Mouse (Mus musculus) liver, postnatal 0 days (tissue): ENCODE measurements around the gene Sh3glb2. TPM values are rescaled to one million over a fixed set of nuclear protein-coding genes. Genes with fewer than 3 reads are reported as not detected.
A peak's percentile ranks its signal among the peaks of the same experiment; 100 is the strongest.

Experiments
- ATAC-seq: fragments of 200-750 bp; cut with Nextera tagmentation; 2 replicates; pipeline ENCODE4 v1.8.0; 2017; ENCODE audit warnings: mild to moderate bottlenecking, moderate library complexity
- DNase-seq: peaks from one replicate; pipeline ENCODE4 v3.0.0-alpha.2; 2016
- H3K27ac ChIP-seq: fragments of 300-500 bp; sonication (generic); 2 replicates; pipeline ENCODE4 v1.5.1; 2014; ENCODE audit warnings: antibody characterized with exemption, moderate library complexity, mild to moderate bottlenecking, low read depth
- H3K27me3 ChIP-seq: fragments of 300-500 bp; sonication (generic); 2 replicates; pipeline ENCODE4 v1.6.1; 2014; ENCODE audit warnings: low read length, control low read depth, mixed read lengths; ENCODE audit not compliant: insufficient read depth
- H3K36me3 ChIP-seq: fragments of 300-500 bp; sonication (generic); replicated peaks from 2 replicates; pipeline ENCODE4 v1.6.1; 2014; ENCODE audit warnings: mild to moderate bottlenecking, control low read depth, low read length, moderate library complexity, mixed read lengths; ENCODE audit not compliant: insufficient read depth
- H3K4me1 ChIP-seq: fragments of 300-500 bp; sonication (generic); 2 replicates; pipeline ENCODE4 v1.6.1; 2014; ENCODE audit warnings: antibody characterized with exemption, mild to moderate bottlenecking, control low read depth; ENCODE audit not compliant: insufficient read depth
- H3K4me2 ChIP-seq: fragments of 300-500 bp; sonication (generic); 2 replicates; pipeline ENCODE4 v1.6.1; 2014; ENCODE audit warnings: low read depth, mild to moderate bottlenecking, low read length, moderate library complexity, mixed read lengths
- H3K4me3 ChIP-seq: fragments of 300-500 bp; sonication (generic); 2 replicates; pipeline ENCODE4 v1.5.1; 2014; ENCODE audit warnings: low read depth, low read length
- H3K9ac ChIP-seq: fragments of 300-500 bp; sonication (generic); replicated peaks from 2 replicates; pipeline ENCODE4 v1.6.1; 2014; ENCODE audit warnings: mild to moderate bottlenecking, moderate library complexity
- H3K9me3 ChIP-seq: fragments of 300-500 bp; sonication (generic); 2 replicates; pipeline ENCODE4 v1.6.1; 2016; ENCODE audit warnings: mild to moderate bottlenecking, control low read depth, low read length, mixed read lengths
- CTCF ChIP-seq: sonication (generic); IDR thresholded peaks from 2 replicates; pipeline ENCODE4 v1.5.1; 2016; ENCODE audit warnings: antibody characterized with exemption, low read depth
- EP300 ChIP-seq: IDR thresholded peaks from 2 replicates; pipeline ENCODE4 v1.6.1; 2016; ENCODE audit warnings: antibody characterized with exemption, low read depth, mild to moderate bottlenecking
- WGBS: fragments of 180-500 bp; shearing (Covaris S2); extraction: QIAGEN DNeasy Blood & Tissue Kit; methylation state at CpG from one replicate; pipeline ENCODE4 v1.1.7; 2014; ENCODE audit not compliant: insufficient replicate concordance; 5-methylcytosine and 5-hydroxymethylcytosine counted together
- polyA plus RNA-seq: library from polyadenylated mRNA; unstranded; fragments of >200 nt; fragmentation: Nextera tagmentation; extraction: Ambion mirVana; gene quantifications from 2 replicates; pipeline ENCODE4 v1.2.1, GENCODE M21; 2015

Gene Sh3glb2
- polyA plus RNA-seq, 1 experiment from 2014 or later, result 14.4 TPM

DNA sequence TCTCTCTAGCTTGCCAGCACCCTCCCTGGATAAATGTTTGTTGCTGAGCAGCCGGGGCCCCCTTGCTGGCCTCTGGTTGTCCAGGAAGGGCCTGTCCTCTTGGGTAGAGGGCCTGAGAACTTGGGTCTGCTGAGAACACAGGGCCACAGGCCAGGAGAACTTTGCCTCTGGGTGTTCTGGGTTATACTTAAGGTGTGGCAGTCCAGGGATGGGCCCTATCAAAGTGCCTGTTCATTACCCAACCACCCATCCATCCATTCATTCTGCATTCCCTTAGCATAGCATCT, 34.2 kb upstream of the Sh3glb2 start:
- Histone ChIP-seq H3K27ac (peak overlapping the region; percentile 87; the same call in 1 of the 2 replicates), H3K4me2 (peak overlapping the region; percentile 100), H3K4me3 (peak overlapping the region; percentile 88), H3K9me3 (no peaks in the 10 kb centered on the region), H3K4me1 (peaks cover 9% of the 10 kb centered on the region), H3K27me3 (no peaks in the 10 kb centered on the region), H3K36me3 (peaks cover 13% of the 10 kb centered on the region), H3K9ac (peak overlapping the region; percentile 81)
- no peak for TF ChIP-seq EP300
- TF ChIP-seq CTCF, result no peak
- no peak for DNase-seq
- ATAC-seq, result no peak
- WGBS, result 47% methylated on average over 1 of the region's 1 CpGs

DNA sequence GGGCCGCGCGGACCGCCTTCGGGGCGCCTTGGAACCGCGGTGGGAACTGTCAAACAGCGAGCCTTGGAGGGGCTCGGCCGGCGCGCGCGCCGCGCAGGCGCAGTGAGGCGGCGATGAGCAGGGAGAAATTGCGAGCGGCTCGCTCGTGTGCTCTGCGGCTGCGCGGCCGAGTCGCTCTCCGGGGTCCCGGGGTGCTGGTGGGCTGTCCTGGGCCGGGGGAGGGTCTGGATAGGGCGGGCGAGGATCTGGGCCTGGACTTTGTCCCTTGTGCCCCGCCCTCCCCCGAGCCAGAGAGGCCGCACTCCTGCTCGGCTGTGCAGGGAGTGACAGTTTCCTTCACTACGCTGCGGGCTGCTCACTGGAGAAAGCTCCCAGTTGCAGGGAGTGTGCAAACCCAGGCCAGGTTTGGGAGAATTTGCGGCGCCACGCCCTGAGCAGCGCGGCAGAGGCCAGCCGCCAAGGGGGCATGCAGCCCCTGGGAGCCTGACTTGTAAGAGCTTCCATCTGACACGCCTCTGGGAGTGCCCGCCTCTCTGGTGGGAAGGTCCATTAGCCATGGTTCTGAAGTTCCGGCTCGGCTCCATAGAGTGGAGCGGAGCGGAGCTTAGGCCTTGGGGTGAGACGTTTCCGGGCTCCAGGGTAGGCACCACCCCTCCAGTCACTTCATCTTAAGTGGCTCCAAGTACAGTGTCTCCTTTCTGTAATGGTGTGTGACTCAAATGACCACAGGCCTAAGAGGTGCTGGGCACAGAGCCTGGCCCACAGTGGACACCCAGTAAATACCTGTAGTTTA, 33.6 kb upstream of the Sh3glb2 start:
- peak overlapping the region; percentile 88 for H3K4me3 ChIP-seq
- peak overlapping the region; percentile 100 for H3K4me2 ChIP-seq
- under 1% methylated on average over 47 of the region's 54 CpGs for WGBS
- ATAC-seq (peak; percentile 68), DNase-seq (peak; percentile 86)
- no peaks in the 10 kb centered on the region for H3K27me3 ChIP-seq
- no peak for TF ChIP-seq CTCF
- TF ChIP-seq EP300, result no peak
- H3K9ac ChIP-seq, result peak overlapping the region; percentile 81
- H3K4me1 ChIP-seq, result peaks cover 9% of the 10 kb centered on the region
- peaks cover 10% of the 10 kb centered on the region for H3K36me3 ChIP-seq
- peak overlapping the region; percentile 87 for H3K27ac ChIP-seq
- H3K9me3 ChIP-seq, result no peaks in the 10 kb centered on the region

DNA sequence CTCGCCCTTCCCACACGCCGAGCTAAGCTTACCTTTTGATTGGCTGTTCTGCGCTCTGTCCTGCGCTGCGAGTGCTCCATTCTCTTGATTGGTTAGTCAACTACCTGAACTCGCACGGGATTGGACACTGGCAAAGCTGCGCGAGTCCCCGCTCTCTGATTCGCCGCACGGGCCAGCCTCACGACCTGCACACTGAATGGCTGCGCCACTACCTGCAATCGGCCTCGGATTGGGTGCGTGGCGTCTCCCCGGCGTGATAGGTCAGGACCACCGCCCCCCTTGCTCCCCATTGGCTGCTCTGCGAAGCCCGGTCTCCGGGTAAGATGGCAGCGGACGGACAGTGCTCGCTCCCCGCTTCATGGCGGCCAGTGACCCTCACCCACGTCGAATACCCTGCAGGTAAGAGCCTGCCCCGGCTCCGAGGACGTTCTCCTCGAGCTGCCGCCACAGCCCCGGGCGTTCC, 33.0 kb upstream of the Sh3glb2 start, which contains the start of gene Dolpp1:
TSS of gene Dolpp1 (plus strand) at position 141 of the 463 bp plus-strand sequence.
- H3K4me2 ChIP-seq, result peak within 1 kb of the TSS; percentile 100
- peak within 1 kb of the TSS; percentile 87 for H3K27ac ChIP-seq
- H3K27me3 ChIP-seq, result no peaks in the 10 kb centered on the region
- peak; percentile 96 for DNase-seq
- peak; percentile 97 for ATAC-seq
- H3K4me1 ChIP-seq, result peaks cover 9% of the 10 kb centered on the region
- WGBS, result under 1% methylated on average over 40 of the region's 40 CpGs
- peak within 1 kb of the TSS; percentile 81 for H3K9ac ChIP-seq
- H3K4me3 ChIP-seq, result peak within 1 kb of the TSS; percentile 88
- H3K36me3 ChIP-seq, result peaks cover 8% of the 10 kb centered on the region
- TF ChIP-seq CTCF (no peak), EP300 (peak; percentile 75; the same call in 1 of the 2 replicates)
- no peaks in the 10 kb centered on the region for H3K9me3 ChIP-seq

DNA sequence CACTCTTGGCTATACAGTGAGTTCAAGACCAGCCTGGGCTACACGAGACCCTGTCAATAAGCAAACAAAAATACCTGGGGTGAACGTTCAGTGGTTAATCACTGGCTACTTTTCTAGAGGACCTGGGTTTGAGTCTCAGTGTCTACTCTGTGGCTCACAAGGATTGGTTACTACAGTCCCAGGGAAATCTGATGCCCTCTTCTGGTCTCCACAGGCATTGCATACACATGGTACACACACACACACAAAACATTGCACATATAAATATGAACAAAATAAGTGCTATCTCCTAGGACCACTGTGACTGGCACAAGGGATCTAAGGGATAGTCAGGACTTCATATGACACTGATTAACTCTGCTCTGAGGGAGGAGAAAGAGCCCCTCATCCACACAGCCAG, 29.9 kb upstream of the Sh3glb2 start:
- H3K27ac ChIP-seq, result no peak overlapping the region
- 96% methylated on average over 2 of the region's 2 CpGs for WGBS

DNA sequence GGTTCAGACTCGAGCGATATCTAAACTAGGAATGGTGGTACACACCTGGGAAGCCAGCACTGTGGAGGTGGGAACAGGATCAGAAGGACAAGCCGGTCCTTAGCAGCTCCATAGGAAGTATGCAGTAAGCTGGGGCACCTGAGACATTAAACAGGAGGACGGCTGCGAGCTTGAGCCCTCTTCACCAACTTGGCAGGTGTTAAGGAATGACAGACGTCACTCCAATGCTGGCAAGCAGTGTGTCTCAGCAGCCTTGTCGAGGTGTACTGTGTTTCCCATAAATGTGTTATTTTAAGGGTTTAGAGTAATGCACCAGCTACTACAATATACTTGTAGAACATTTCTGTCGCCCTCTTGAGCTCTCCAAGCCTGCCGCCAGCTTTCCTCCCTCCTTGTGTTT, 27.8 kb upstream of the Sh3glb2 start:
- Histone ChIP-seq H3K27me3 (no peaks in the 10 kb centered on the region), H3K4me1 (no peaks in the 10 kb centered on the region), H3K4me2 (no peak overlapping the region), H3K27ac (no peak overlapping the region), H3K4me3 (no peak overlapping the region), H3K36me3 (peaks cover 5% of the 10 kb centered on the region; the same call in 1 of the 2 replicates), H3K9me3 (no peaks in the 10 kb centered on the region), H3K9ac (no peak overlapping the region)
- TF ChIP-seq EP300 (no peak), CTCF (no peak)
- DNase-seq (no peak), ATAC-seq (no peak)
- WGBS, result 76% methylated on average over 9 of the region's 9 CpGs

More for the DNA sequence above, 29.9 kb upstream of the Sh3glb2 start:
- no peak overlapping the region for H3K4me2 ChIP-seq
- no peaks in the 10 kb centered on the region for H3K9me3 ChIP-seq
- H3K9ac ChIP-seq, result no peak overlapping the region
- H3K36me3 ChIP-seq, result no peaks in the 10 kb centered on the region
- no peak for TF ChIP-seq EP300
- peak; percentile 37 for TF ChIP-seq CTCF
- DNase-seq, result no peak
- ATAC-seq, result no peak
- H3K4me3 ChIP-seq, result no peak overlapping the region
- H3K4me1 ChIP-seq, result peaks cover 9% of the 10 kb centered on the region
- H3K27me3 ChIP-seq, result no peaks in the 10 kb centered on the region

DNA sequence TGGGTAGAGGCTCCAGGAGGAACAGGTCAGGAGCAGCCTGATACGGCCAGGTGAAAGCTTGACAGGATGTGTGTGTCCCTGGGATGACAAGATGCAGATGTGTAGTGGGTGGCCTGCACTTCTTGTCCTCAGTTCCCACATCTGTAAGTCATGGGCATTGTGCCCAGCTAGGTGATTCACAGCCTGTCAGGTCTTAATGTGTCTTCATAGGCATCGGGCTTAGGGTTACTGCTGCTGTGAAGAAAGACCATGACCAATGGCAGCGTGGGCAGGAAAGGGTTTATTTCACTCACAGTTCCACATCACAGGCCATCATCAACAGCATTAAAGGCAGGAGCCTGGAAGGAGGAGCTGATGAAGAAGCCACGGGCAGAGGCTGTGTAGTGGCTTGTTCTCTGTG, 26.5 kb upstream of the Sh3glb2 start:
- no peak for TF ChIP-seq CTCF
- TF ChIP-seq EP300, result no peak
- Histone ChIP-seq H3K9ac (no peak overlapping the region), H3K9me3 (no peaks in the 10 kb centered on the region), H3K4me1 (peaks cover 3% of the 10 kb centered on the region; the same call in 1 of the 2 replicates), H3K27ac (no peak overlapping the region), H3K36me3 (peaks cover 6% of the 10 kb centered on the region; the same call in 1 of the 2 replicates), H3K4me3 (no peak overlapping the region), H3K4me2 (no peak overlapping the region), H3K27me3 (no peaks in the 10 kb centered on the region)
- ATAC-seq, result no peak
- no peak for DNase-seq
- WGBS, result 78% methylated on average over 4 of the region's 4 CpGs
